Mouse (Mus musculus) testis, postnatal 10 days (tissue): ENCODE measurements around the gene Mesd.
A peak's percentile ranks its signal among the peaks of the same experiment; 100 is the strongest.

Source experiments
- DNase-seq: peaks from one replicate; pipeline ENCODE4 v3.0.0; 2021; ENCODE audit warnings: low spot score

The Mesd gene

GRCm38 (mm10) chr7:83913405-83913932, 29.2 kb downstream of the Mesd start:
- no peak for DNase-seq

DNA sequence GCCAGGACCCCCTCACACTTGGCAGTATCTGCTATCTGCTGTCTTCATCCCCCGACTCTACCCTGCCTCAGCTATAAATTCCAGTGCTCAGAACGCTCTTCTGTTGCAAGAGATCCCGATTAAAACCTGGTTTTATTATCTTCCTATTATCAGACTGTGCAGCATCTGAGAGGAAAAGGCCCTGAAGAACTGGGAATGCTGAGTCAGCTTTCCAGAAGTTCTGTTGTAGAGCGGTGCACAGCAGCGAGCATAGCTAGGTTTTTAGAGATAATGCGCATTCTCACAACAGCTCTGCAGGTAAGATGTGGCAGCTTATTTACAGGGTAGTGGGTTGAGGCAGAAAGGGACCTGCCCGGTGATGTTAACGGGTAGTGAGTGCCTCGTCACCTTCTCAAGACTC, 29.7 kb downstream of the Mesd start:
- DNase-seq = no peak

DNA sequence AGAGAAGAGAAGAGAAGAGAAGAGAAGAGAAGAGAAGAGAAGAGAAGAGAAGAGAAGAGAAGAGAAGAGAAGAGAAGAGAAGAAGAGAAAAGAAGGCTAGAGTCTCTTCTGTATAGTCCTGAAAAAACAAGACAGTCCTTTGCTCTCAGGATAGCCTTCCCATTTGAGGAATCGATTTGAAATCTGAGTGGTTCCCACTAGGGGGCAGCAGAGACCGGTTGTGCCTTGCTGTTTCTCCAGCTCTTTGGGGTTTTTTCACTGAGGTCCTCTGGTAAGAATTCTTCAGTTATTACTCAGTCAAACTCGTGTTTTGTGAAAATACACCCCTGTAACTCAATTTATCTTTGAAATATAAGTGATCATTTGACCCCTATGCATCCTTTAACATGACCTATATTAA, 30.3 kb downstream of the Mesd start:
- peak; percentile 95 for DNase-seq

DNA sequence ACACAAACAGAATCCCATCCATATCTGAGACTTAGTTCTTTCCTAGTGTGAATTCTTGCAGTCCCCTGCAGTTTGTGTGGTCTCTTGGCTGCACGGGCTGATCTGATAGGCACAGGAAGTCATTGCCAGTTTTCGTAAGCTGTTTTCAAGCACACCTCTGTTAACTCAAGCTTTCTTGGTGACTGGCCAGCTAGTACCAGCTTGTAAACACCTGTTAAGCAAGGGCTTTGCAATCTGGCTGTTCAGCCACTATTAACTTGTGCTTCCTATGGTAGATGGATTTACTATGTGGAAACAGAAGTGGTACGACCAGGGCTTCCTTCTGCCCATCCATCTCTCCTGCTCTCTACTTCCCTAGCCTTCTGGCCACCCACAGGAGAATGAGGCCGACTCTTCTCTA, 36.0 kb downstream of the Mesd start:
- DNase-seq = no peak

GRCm38 (mm10) chr7:83921637-83922036, 37.4 kb downstream of the Mesd start:
- DNase-seq = no peak

- DNase-seq = no peak
Measured at GRCm38 (mm10) chr7:83939017-83939721, 54.9 kb downstream of the Mesd start.

GRCm38 (mm10) chr7:83940136-83940535, 55.9 kb downstream of the Mesd start:
- no peak for DNase-seq

DNA sequence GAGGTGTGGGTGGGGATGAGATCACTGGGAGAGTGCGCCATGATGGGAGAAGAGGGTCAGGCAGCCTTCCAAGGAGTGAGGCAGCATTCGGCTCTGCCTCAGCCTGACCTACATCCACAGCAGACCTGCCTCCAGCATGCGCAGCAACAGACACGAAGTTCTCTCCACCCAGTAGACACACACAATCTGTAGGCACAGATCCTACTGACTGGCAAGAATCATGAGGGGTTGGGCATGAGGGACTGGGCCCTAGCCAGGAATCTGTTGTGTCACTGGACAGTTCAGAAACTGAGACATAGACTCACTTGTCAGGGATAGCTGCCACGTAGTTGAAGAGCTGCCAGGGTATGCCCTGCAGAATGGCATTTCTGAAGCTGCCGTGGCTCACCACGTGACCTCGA, 57.4 kb downstream of the Mesd start:
- DNase-seq = no peak

DNA sequence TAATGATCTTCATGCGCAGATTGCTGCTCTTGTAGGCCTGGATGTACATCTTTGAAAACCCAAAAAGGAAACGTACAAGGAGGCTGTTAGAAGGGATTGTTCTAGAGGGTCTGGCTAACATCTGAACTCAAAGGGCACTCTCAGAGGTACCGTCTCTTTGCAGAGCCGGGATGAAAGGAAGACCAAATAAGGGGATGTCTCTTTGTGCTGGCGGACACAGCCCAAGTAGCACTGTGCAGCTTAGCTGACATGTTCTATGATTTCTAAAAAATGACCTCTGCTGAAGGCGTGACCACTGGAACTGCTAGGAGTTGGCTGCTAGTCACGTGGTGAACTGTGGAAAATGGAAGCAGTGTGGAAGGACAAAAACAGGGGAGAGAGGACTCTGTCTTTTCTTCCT, 64.5 kb downstream of the Mesd start:
- no peak for DNase-seq

GRCm38 (mm10) chr7:83949662-83950061, 65.4 kb downstream of the Mesd start:
- DNase-seq = no peak
